Mouse (Mus musculus) heart, embryonic 10.5 days (tissue): Measurements from ENCODE around the gene Acss1. TPM values are rescaled to one million over a fixed set of nuclear protein-coding genes. Genes with fewer than 3 reads are reported as not detected.

Source experiments
- DNase-seq: peaks from one replicate; pipeline ENCODE4 v3.0.0-alpha.2; 2017; ENCODE audit warnings: low spot score
- H3K27ac ChIP-seq: fragments of 300-500 bp; sonication (generic); 2 replicates; pipeline ENCODE4 v1.5.1; 2016; ENCODE audit warnings: mild to moderate bottlenecking
- H3K27me3 ChIP-seq: fragments of 300-500 bp; sonication (generic); 2 replicates; pipeline ENCODE4 v1.6.1; 2016; ENCODE audit warnings: mild to moderate bottlenecking; ENCODE audit not compliant: poor library complexity, insufficient read depth, severe bottlenecking
- H3K36me3 ChIP-seq: fragments of 300-500 bp; sonication (generic); 2 replicates; pipeline ENCODE4 v1.6.1; 2016; ENCODE audit warnings: mild to moderate bottlenecking, moderate library complexity
- H3K4me1 ChIP-seq: fragments of 300-500 bp; sonication (generic); 2 replicates; pipeline ENCODE4 v1.6.1; 2016; ENCODE audit warnings: mild to moderate bottlenecking
- H3K4me3 ChIP-seq: fragments of 300-500 bp; sonication (generic); 2 replicates; pipeline ENCODE4 v1.5.1; 2016; ENCODE audit warnings: mild to moderate bottlenecking, moderate library complexity
- H3K9me3 ChIP-seq: fragments of 300-500 bp; sonication (generic); 2 replicates; pipeline ENCODE4 v1.6.1; 2016; ENCODE audit warnings: mild to moderate bottlenecking, moderate library complexity
- WGBS: fragments of 180-500 bp; shearing (Covaris S2); methylation state at CpG from one replicate; pipeline ENCODE4 v1.1.7; 2016; 5-methylcytosine and 5-hydroxymethylcytosine counted together
- polyA plus RNA-seq: library from polyadenylated mRNA; unstranded; fragments of >200 nt; fragmentation: Nextera tagmentation; extraction: Ambion mirVana; gene quantifications from 2 replicates; pipeline ENCODE4 v1.2.1, GENCODE M21; 2016

Acss1 gene
- polyA plus RNA-seq, 1 experiment from 2014 or later: 17.2 TPM

DNA sequence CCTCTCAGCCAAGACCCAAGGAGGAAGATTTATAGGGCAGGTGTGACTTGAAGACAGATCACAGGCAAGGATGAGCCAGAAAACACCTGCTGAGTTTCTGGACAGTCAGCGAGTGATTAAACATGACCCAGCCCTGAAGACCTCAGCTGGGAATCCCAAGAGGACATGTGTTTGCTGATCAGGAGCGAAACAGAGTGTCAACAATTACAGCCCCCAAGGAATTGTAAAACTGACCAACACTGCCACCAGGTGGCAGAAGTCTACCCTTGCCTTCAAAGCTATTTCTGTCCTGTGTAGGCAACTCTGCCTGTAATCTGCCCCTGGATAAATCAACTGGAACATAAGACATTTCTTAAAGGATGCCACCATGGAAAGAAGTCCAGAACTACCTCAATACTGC, 6.6 kb upstream of the Acss1 start:
- Histone ChIP-seq H3K27ac (no peak overlapping the region), H3K9me3 (no peaks in the 10 kb centered on the region), H3K4me3 (no peak overlapping the region), H3K27me3 (peaks cover 14% of the 10 kb centered on the region), H3K36me3 (no peaks in the 10 kb centered on the region), H3K4me1 (no peaks in the 10 kb centered on the region)
- WGBS: 6% methylated on average over 2 of the region's 2 CpGs
- DNase-seq: peak; percentile 86

DNA sequence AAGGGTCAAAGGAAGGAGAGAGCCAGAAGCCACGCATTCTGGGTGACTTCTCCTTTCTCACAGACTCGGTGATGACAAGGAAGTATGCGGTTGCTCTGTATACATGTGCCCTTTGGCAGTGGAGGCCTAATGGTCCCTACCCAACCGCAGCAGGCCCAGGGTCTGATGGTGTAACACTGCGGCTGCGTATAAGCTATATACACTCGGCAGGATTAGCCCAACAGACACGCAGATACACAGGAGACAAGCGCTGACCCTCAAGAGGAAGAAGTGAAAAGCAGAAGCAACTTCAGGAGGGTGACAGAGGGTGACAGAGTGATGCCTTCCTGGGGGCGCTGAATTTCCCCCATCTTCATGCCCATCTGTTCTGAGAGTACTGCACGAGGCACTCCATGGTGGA, 5.6 kb upstream of the Acss1 start:
- Histone ChIP-seq H3K27ac (no peak overlapping the region), H3K4me1 (no peaks in the 10 kb centered on the region), H3K4me3 (no peak overlapping the region), H3K9me3 (no peaks in the 10 kb centered on the region), H3K27me3 (peaks cover 24% of the 10 kb centered on the region), H3K36me3 (no peaks in the 10 kb centered on the region)
- no peak for DNase-seq
- 86% methylated on average over 11 of the region's 11 CpGs for WGBS

DNA sequence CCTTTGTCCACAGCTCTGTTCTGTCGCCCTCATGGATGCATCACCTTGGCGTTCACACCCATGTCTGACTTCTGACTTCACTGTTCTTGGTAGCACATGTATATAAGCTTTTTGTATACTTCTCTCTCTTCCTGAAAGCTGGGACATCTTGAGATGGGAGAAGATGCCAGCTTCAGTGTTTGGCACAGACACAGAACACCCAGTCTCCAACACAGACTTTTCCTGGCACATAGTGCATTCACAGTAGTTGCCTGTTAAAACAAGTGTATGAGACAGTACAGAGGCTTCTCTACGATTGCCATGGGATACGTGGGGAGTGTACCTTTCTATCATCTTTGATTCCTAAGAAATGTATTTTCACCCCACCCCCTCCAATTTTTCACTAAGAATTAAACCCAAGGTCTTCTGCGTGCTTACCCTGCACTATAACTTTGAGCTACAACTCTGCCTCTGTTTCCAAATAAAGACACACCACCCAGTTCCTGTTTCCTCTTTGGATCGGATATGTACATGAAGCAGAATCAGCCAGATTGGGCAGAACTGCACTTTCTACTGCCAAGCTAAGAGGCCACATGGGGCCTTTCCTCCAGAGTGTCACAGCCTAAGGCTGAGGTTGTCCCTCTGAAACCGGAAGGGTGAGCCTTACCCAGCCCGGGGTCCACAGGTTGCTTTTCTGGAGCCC, 3.5 kb upstream of the Acss1 start:
- Histone ChIP-seq H3K4me1 (peaks cover 16% of the 10 kb centered on the region; the same call in 1 of the 2 replicates), H3K4me3 (no peak overlapping the region), H3K9me3 (no peaks in the 10 kb centered on the region), H3K36me3 (no peaks in the 10 kb centered on the region), H3K27me3 (peaks cover 38% of the 10 kb centered on the region), H3K27ac (no peak overlapping the region)
- DNase-seq: no peak
- WGBS: 78% methylated on average over 8 of the region's 8 CpGs

DNA sequence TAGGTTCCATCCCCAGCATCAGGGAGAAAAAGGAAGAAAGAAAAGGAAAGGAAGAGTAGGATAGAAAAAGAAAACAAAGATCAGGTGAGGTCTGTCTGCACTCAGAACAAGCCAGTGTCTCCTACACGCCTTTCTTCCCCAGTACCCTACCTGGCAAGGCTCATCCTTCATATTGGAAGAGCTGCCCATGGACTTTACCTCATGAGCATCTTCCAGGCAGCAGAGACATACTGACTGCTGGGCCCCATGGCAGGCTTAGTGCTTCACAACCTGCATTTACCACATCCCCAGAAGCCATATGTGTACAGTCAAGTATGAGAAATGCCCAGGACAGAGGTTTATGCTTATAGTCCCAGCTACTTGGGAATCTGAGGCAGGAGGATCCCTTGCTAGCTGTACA, 2.6 kb upstream of the Acss1 start:
- Histone ChIP-seq H3K27me3 (peaks cover 39% of the 10 kb centered on the region), H3K4me3 (no peak overlapping the region), H3K4me1 (peaks cover 17% of the 10 kb centered on the region; the same call in 1 of the 2 replicates), H3K36me3 (no peaks in the 10 kb centered on the region), H3K27ac (no peak overlapping the region), H3K9me3 (no peaks in the 10 kb centered on the region)
- WGBS: 86% methylated on average over 1 of the region's 1 CpGs
- no peak for DNase-seq

GRCm38 (mm10) chr2:150669454-150670045, 1.2 kb upstream of the Acss1 start:
- DNase-seq: no peak
- Histone ChIP-seq H3K4me1 (peaks cover 31% of the 10 kb centered on the region; the same call in 1 of the 2 replicates), H3K27ac (no peak overlapping the region), H3K9me3 (no peaks in the 10 kb centered on the region), H3K27me3 (peaks cover 39% of the 10 kb centered on the region), H3K4me3 (no peak overlapping the region), H3K36me3 (no peaks in the 10 kb centered on the region)
- WGBS: 71% methylated on average over 2 of the region's 2 CpGs

DNA sequence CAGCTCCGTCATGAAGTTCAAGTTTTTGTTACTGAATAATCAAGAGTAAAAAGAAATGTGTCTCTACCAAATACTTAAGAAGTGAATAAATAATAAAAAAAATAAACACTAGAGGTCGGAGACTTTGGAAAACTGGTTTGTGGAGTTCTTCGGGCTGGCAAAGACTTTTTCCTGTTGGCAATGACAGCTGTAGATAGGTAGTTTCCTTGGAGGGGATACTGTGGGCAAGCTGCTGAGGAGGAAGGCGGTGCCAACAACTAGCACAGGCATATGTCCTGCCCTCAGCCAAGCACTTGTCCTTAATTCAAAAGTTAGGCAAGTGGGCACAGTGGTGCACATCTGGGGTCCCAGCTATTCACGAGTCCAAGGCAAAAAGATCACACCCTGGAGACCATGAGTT, 656 bp upstream of the Acss1 start:
- no peak for DNase-seq
- peaks cover 37% of the 10 kb centered on the region for H3K27me3 ChIP-seq
- 80% methylated on average over 5 of the region's 5 CpGs for WGBS

DNA sequence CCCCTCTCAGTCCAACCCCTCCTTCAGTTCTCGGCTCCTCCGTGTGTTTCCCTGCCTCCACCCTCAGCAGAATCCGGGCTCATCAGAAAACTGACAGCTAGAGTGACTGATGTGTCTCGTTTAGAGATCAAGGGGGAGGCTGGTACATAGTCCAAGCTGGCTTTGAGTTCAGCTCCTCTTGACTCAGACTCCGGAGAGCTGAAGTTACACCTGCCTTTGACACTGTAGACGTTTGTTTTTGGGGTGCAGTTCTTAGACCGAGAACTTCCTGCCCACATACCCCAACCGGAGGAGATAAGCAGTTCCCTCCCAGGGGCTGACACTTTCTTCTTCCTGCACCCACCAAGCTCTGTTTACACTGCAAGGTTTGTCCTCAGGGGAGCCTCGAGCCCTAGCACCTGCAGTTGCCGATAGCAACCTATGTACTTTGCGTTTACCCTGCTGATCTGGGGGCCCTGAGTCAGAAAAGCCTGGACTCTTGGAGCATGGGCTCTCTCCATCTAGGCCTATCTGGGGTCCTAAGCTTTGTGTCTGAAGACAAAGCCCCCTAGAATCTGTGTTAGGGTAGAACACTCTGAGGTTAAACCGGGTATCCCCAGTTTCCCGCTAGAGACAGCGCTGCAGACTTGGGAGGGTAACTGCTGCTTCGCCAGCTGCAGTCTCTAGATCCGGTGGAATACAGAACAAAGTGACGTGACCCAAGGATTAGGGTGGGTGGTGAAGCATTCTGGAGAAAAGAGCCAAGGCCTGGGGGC, 1.1 kb downstream of the Acss1 start:
- DNase-seq: peak; percentile 81
- no peaks in the 10 kb centered on the region for H3K36me3 ChIP-seq

More for the DNA sequence above, 656 bp upstream of the Acss1 start:
- H3K4me3 ChIP-seq: no peak overlapping the region
- peaks cover 36% of the 10 kb centered on the region; the same call in 1 of the 2 replicates for H3K4me1 ChIP-seq
- H3K9me3 ChIP-seq: no peaks in the 10 kb centered on the region
- H3K27ac ChIP-seq: no peak overlapping the region
- H3K36me3 ChIP-seq: no peaks in the 10 kb centered on the region

DNA sequence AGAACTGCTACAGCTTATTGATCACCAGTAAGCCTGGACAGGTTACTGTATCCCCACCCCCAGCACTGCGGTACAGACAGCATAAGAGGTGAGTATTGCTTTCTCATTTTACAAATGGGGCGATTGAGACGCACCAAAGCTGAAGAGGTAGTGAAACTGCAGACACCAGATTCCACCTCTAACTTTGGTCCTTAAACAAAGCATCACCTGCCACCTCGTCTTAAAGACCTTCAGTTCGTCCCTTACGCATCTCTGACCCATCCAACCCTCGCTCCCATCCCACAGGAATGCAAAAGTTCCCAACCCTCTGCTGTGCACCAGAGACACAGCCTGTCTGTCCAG, 1.6 kb downstream of the Acss1 start:
- Histone ChIP-seq H3K9me3 (no peaks in the 10 kb centered on the region), H3K27ac (peak overlapping the region; percentile 86), H3K27me3 (peaks cover 34% of the 10 kb centered on the region), H3K4me3 (peak overlapping the region; percentile 79), H3K4me1 (peaks cover 39% of the 10 kb centered on the region; the same call in 1 of the 2 replicates), H3K36me3 (no peaks in the 10 kb centered on the region)
- WGBS: 51% methylated on average over 7 of the region's 7 CpGs
- DNase-seq: no peak

More for the DNA sequence above, 1.1 kb downstream of the Acss1 start:
- H3K9me3 ChIP-seq: no peaks in the 10 kb centered on the region
- WGBS: 3% methylated on average over 17 of the region's 17 CpGs
- H3K27me3 ChIP-seq: peaks cover 34% of the 10 kb centered on the region
- peaks cover 39% of the 10 kb centered on the region; the same call in 1 of the 2 replicates for H3K4me1 ChIP-seq
- peak overlapping the region; percentile 86 for H3K27ac ChIP-seq
- H3K4me3 ChIP-seq: peak overlapping the region; percentile 79

- Histone ChIP-seq H3K36me3 (no peaks in the 10 kb centered on the region), H3K4me1 (peaks cover 39% of the 10 kb centered on the region; the same call in 1 of the 2 replicates), H3K27ac (peak overlapping the region; percentile 56), H3K27me3 (peaks cover 31% of the 10 kb centered on the region), H3K9me3 (no peaks in the 10 kb centered on the region), H3K4me3 (no peak overlapping the region)
- WGBS: 31% methylated on average over 10 of the region's 10 CpGs
- DNase-seq: peak; percentile 85
Measured at GRCm38 (mm10) chr2:150665534-150666451, 2.5 kb downstream of the Acss1 start.

DNA sequence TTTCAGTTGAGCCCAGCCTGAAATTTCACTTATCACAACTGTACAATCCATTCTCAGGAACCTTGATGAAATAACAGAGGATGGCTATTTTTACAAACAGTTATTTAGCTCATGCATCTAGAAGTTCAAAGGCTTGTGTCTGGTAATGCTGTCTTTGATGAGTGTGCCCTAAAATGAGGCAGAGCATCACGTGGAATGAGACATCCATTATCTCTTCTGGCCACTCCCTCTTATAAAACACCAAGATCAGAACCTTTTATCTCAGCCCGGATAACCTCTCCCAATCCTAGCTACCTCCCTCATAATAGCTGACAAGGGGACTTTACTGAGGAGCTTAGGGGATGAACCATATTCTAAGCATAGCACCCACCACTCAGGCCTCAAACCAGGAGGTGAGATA, 3.3 kb downstream of the Acss1 start:
- Histone ChIP-seq H3K27ac (peak overlapping the region; percentile 56), H3K9me3 (no peaks in the 10 kb centered on the region), H3K4me1 (peaks cover 44% of the 10 kb centered on the region; the same call in 1 of the 2 replicates), H3K36me3 (no peaks in the 10 kb centered on the region), H3K4me3 (no peak overlapping the region), H3K27me3 (peaks cover 26% of the 10 kb centered on the region)
- no peak for DNase-seq
- WGBS: 75% methylated on average over 2 of the region's 2 CpGs

GRCm38 (mm10) chr2:150664152-150664920, 4.0 kb downstream of the Acss1 start:
- Histone ChIP-seq H3K36me3 (no peaks in the 10 kb centered on the region), H3K9me3 (no peaks in the 10 kb centered on the region), H3K4me1 (peaks cover 44% of the 10 kb centered on the region; the same call in 1 of the 2 replicates), H3K4me3 (no peak overlapping the region), H3K27ac (peak overlapping the region; percentile 23; the same call in 1 of the 2 replicates), H3K27me3 (peaks cover 20% of the 10 kb centered on the region)
- WGBS: 61% methylated on average over 5 of the region's 5 CpGs
- no peak for DNase-seq

DNA sequence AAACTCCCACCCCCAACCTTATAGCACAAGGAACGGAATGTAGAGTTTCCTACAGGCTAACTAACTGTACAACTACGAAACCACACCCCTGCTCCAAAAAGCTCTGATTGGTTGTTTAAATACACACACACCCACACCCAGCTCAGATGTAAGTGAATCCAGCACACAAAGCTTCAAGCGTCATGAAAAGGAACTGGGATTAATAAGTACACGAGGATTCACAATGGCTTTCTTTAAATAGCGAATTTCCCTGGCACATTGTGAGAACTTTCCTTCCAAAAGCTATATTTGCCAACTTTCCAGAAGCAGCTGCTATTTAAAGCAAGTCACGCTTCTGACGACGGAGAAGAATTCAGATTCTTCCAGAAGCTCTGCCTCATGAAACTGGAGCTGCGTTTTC, 5.0 kb downstream of the Acss1 start:
- Histone ChIP-seq H3K36me3 (no peaks in the 10 kb centered on the region), H3K27me3 (peaks cover 9% of the 10 kb centered on the region), H3K9me3 (no peaks in the 10 kb centered on the region), H3K27ac (peak overlapping the region; percentile 13; the same call in 1 of the 2 replicates), H3K4me1 (peaks cover 39% of the 10 kb centered on the region; the same call in 1 of the 2 replicates), H3K4me3 (no peak overlapping the region)
- no peak for DNase-seq
- 60% methylated on average over 9 of the region's 9 CpGs for WGBS
